Mouse (Mus musculus) neural tube, embryonic 14.5 days (tissue): Measurements from ENCODE around the gene G0s2. TPM values are rescaled to one million over a fixed set of nuclear protein-coding genes. Genes with fewer than 3 reads are reported as not detected.

Experiments used
- ATAC-seq: fragments of 200-750 bp; cut with Nextera tagmentation; 2 replicates; pipeline ENCODE4 v1.8.0; 2017; ENCODE audit warnings: low read depth, mild to moderate bottlenecking, moderate TSS enrichment, moderate library complexity
- H3K27ac ChIP-seq: fragments of 300-500 bp; sonication (generic); 2 replicates; pipeline ENCODE4 v1.5.1; 2014; ENCODE audit warnings: low read depth, mild to moderate bottlenecking, control low read depth, low read length, moderate library complexity, mixed read lengths
- H3K27me3 ChIP-seq: fragments of 300-500 bp; sonication (generic); 2 replicates; pipeline ENCODE4 v1.6.1; 2014; ENCODE audit warnings: low read length; ENCODE audit not compliant: control insufficient read depth, insufficient read depth
- H3K36me3 ChIP-seq: fragments of 300-500 bp; sonication (generic); 2 replicates; pipeline ENCODE4 v1.6.1; 2014; ENCODE audit warnings: low read length, mixed read lengths; ENCODE audit not compliant: control insufficient read depth, insufficient read depth
- H3K4me1 ChIP-seq: fragments of 300-500 bp; sonication (generic); 2 replicates; pipeline ENCODE4 v1.6.1; 2014; ENCODE audit warnings: low read length; ENCODE audit not compliant: control insufficient read depth, insufficient read depth
- H3K4me2 ChIP-seq: fragments of 300-500 bp; sonication (generic); 2 replicates; pipeline ENCODE4 v1.6.1; 2014; ENCODE audit warnings: mild to moderate bottlenecking, low read depth, low read length, control low read depth
- H3K4me3 ChIP-seq: fragments of 300-500 bp; sonication (generic); 2 replicates; pipeline ENCODE4 v1.5.1; 2014; ENCODE audit warnings: low read depth, low read length, control low read depth, mixed read lengths
- H3K9ac ChIP-seq: fragments of 300-500 bp; sonication (generic); replicated peaks from 2 replicates; pipeline ENCODE4 v1.6.1; 2014; ENCODE audit warnings: low read depth, mild to moderate bottlenecking, control low read depth, low read length, mixed read lengths
- H3K9me3 ChIP-seq: fragments of 300-500 bp; sonication (generic); 2 replicates; pipeline ENCODE4 v1.6.1; 2016; ENCODE audit warnings: low read length; ENCODE audit not compliant: control insufficient read depth
- WGBS: fragments of 180-500 bp; shearing (Covaris S2); extraction: QIAGEN DNeasy Blood & Tissue Kit; methylation state at CpG from one replicate; pipeline ENCODE4 v1.1.7; 2014; 5-methylcytosine and 5-hydroxymethylcytosine counted together
- polyA plus RNA-seq: library from polyadenylated mRNA; unstranded; fragments of >200 nt; fragmentation: Nextera tagmentation; extraction: Ambion mirVana; gene quantifications from 2 replicates; pipeline ENCODE4 v1.2.1, GENCODE M21; 2014

G0s2 gene
- polyA plus RNA-seq, 1 experiment from 2014 or later = 6.9 TPM

DNA sequence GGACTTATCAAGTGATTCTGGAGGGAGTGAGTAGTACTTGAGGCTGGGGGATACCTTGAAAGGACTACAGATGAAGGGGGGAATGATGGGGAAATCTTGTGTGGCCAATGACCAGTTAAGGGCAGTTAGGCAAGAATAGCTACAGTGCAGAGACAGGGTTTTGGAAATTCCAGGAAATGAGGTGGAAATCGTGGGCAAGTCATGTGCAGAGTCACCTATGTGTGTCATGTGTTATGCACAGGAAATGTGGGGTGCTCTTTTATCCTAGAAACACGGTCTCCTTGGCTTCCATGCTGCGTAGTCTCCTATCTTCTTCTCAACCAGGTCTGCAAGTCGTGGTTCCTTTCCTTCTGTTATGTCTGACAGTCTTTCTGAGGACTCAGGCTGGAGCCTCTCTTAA is 6.5 kb upstream of the G0s2 start:
- Histone ChIP-seq H3K27me3 (no peaks in the 10 kb centered on the region), H3K9me3 (no peaks in the 10 kb centered on the region), H3K36me3 (no peaks in the 10 kb centered on the region), H3K9ac (no peak overlapping the region), H3K4me1 (no peaks in the 10 kb centered on the region), H3K4me2 (no peak overlapping the region), H3K4me3 (no peak overlapping the region), H3K27ac (no peak overlapping the region)
- WGBS = 82% methylated on average over 4 of the region's 4 CpGs
- no peak for ATAC-seq

DNA sequence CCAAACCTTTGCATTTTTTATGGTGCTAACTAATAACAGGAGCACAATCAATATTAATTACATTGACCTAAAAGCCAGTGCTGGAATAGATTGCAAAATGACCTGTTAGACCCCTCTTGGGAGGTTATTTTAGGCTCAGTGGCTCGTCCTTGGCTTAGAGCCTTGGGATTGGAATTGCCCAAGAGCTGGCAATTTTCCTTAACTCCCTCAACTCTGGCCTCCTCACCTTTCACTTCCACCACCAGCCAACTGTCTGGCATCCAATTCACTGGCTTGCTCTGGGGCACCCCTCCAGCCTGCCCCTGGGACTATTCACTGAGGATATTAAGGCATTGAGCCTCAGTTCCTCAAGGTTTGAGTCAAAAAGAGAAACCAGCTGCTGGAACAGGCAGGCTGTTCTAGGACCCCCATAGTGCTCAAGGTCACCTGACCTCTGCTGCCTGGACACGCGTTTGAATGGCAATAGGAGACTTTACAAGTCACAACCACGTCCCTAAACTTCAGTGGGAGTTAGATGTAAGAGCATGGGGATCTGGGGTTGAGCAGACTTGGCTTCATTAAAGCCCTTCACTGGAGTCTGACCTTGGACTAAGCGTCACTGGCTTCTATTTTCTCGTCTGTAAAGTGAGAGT is 5.5 kb upstream of the G0s2 start:
- Histone ChIP-seq H3K4me3 (no peak overlapping the region), H3K9me3 (no peaks in the 10 kb centered on the region), H3K9ac (no peak overlapping the region), H3K27ac (no peak overlapping the region), H3K36me3 (no peaks in the 10 kb centered on the region), H3K4me2 (no peak overlapping the region), H3K4me1 (no peaks in the 10 kb centered on the region; the same call in 1 of the 2 replicates), H3K27me3 (no peaks in the 10 kb centered on the region)
- no peak for ATAC-seq
- 38% methylated on average over 6 of the region's 6 CpGs for WGBS

DNA sequence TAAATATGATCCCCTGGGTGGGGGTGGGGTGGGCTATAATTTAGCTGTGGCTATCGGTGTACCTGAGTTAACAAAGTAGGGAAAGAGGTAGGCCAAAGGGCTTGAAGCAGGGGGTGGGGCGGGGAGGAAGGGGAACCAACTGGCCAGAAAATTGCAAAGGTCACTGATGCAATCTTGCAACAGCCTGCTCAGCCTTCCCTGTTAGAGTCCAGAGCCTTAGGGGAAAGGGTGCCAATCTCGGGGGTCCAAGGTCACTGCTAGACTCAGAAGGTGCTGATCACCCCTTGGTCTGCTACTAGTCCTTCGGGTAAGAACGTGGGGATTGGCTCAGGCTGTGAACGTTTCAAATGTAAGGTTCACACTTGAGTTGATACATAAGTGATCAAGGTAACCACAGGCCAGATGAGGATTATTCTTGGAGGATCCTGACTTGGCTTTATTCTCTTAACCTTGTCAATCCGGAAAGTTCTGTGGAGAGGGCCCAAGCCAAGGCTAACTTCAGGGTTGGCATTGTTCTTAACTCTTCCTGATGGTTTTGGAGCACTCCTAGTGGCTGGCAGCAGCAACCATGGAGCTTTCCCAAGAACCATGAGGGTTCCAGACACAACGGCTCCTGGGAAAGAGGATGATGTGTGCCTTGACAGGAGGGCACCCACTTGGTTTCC is 1.5 kb upstream of the G0s2 start:
- Histone ChIP-seq H3K4me3 (no peak overlapping the region), H3K9ac (no peak overlapping the region), H3K9me3 (no peaks in the 10 kb centered on the region), H3K27me3 (no peaks in the 10 kb centered on the region), H3K4me1 (peaks cover 12% of the 10 kb centered on the region), H3K36me3 (no peaks in the 10 kb centered on the region), H3K4me2 (no peak overlapping the region), H3K27ac (no peak overlapping the region)
- no peak for ATAC-seq
- 86% methylated on average over 8 of the region's 8 CpGs for WGBS

DNA sequence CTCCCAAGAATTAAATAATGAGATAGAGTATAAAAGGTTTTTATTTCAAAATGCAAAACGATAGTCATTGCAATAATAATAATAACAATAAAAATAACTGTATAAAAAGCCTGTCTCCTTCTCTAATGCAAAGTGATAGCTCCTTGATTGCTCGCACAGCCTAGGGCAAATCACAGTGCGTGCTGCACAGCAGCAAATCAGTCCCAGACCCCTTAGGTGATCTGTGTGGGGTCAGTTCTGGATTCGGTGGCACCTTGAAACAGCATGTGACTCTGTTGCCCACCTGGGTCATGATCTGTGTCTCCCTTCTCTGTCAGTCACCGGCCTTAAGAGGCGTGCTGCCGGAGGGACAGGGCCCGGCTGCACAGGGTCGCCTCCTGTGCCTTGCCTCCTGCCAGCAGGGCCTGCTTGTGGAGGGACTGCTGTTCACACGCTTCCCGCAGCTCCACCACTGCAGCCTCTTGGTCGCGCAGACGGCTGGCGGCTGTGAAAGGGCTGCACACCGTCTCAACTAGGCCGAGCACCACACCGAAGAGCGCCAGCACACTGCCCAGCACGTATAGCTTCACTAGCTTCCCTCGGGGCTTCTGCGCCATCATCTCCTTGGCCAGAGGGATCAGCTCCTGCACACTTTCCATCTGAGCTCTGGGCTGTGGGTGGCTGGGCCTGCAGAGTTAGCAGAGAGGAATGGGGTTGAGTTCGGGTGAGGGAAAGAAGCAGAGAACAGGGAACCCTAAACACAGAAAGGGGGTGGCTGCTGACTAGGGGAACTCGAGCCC is 691 bp downstream of the G0s2 start:
- Histone ChIP-seq H3K4me2 (peak overlapping the region; percentile 53), H3K9me3 (no peaks in the 10 kb centered on the region), H3K27me3 (no peaks in the 10 kb centered on the region), H3K4me3 (peak overlapping the region; percentile 19), H3K9ac (peak overlapping the region; percentile 47), H3K27ac (peak overlapping the region; percentile 35; the same call in 1 of the 2 replicates), H3K4me1 (peaks cover 12% of the 10 kb centered on the region), H3K36me3 (no peaks in the 10 kb centered on the region)
- ATAC-seq = peak; percentile 80
- WGBS = 8% methylated on average over 24 of the region's 24 CpGs

DNA sequence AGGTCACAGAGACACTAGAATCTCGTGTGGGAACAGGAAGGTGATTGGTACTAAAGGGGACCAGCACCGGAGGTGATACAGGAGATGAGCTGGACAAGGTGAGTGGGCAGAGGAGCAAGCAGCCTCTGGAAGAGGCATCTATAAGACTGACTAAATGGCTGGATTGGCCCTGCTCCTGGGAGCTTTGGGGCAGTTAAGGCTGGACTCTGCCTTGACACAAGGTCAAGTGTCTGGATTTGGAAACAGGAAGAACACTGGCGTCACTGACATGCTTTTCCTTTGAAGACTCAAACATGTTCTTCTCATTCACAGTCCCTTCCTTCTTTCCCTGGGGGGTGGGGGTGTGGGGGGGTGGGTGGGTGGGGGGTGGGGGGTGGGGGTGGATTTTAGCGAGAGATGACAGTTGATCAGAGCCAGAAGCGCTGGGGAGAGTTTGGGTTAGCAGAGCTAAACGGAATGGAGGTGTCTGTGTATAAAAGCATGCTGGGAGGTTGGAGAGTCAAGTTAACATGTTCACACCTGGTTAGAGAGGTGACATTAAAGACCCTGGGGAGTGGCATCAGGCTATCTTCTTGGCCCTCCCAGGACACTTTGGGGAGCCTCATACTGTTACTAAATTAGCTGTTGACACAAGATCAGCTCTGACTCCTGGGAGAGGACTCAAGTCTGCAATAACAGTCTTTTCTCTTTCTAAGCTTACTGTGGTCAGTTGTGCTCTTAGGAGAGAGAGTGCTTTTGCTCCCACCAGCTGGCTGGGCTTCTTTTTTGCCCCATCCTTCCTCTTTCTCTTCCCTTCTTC is 1.9 kb downstream of the G0s2 start:
- no peak for ATAC-seq
- Histone ChIP-seq H3K9me3 (no peaks in the 10 kb centered on the region), H3K27me3 (no peaks in the 10 kb centered on the region), H3K4me1 (peaks cover 12% of the 10 kb centered on the region), H3K4me3 (no peak overlapping the region), H3K27ac (no peak overlapping the region), H3K9ac (no peak overlapping the region), H3K4me2 (no peak overlapping the region), H3K36me3 (no peaks in the 10 kb centered on the region)
- WGBS = 73% methylated on average over 6 of the region's 6 CpGs

DNA sequence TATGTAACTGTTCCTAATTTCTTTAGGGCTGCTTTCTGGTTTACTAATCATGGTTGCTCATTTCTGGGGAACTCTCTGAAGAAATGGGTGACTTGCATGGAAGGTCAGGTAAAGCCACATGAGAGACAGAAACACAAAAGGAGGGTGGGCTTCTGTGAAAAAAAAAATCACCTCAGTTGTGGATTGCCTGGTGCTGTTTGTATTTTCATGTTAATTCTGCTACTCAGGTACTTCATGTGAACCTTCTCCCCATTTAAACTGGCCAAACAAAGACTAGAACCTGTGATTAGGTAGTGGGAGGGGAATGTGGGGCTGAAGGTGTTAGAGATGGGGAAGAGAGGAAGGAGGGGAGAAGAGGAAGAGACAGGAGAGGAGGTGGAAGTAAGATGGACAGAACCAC is 7.3 kb downstream of the G0s2 start:
- H3K27me3 ChIP-seq = no peaks in the 10 kb centered on the region
- H3K9ac ChIP-seq = no peak overlapping the region
- H3K4me2 ChIP-seq = no peak overlapping the region
- H3K9me3 ChIP-seq = no peaks in the 10 kb centered on the region
- no peak overlapping the region for H3K4me3 ChIP-seq
- no peak for ATAC-seq
- H3K27ac ChIP-seq = no peak overlapping the region
- no peaks in the 10 kb centered on the region for H3K36me3 ChIP-seq
- H3K4me1 ChIP-seq = no peaks in the 10 kb centered on the region

DNA sequence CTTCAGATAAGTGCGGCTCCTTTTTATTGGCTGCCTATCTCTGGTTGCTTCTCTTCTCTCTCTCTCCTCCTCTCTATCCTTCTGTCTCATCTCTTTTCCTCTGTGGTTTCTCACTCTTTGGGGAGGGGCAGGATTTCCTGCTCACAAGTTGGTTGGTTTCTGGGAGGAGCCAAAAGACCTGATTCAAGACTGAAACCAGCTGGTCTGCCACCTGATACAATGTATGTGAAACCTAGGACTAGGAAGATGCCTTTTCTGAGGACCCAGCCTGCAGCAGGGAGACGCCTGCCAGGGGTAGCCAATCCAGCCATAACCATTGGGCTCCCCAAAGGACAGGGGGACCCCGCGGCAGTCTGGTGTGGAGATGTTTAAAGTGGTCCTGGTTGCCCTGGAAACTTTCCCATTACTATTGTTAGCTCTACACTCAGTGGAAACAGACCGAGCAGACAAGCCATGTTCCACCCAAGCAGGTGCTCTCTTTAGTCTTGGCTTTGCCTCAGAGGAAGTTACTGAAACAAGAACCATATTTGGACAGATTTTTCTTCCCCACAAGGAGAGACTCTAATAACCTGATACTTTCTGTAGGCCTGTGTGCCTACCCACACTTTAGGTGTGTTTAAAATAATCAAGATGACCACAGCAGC is 8.9 kb downstream of the G0s2 start, which contains the start of gene Hsd11b1:
Hsd11b1 (minus strand) TSS at position 121 of the 644 bp plus-strand sequence.
- no peak within 1 kb of the TSS for H3K4me3 ChIP-seq
- no peak for ATAC-seq
- H3K4me2 ChIP-seq = no peak within 1 kb of the TSS
- no peaks in the 10 kb centered on the region for H3K36me3 ChIP-seq
- WGBS = 69% methylated on average over 5 of the region's 5 CpGs
- no peak within 1 kb of the TSS for H3K9ac ChIP-seq
- H3K27ac ChIP-seq = no peak within 1 kb of the TSS
- H3K4me1 ChIP-seq = no peaks in the 10 kb centered on the region
- H3K27me3 ChIP-seq = no peaks in the 10 kb centered on the region
- no peaks in the 10 kb centered on the region for H3K9me3 ChIP-seq

DNA sequence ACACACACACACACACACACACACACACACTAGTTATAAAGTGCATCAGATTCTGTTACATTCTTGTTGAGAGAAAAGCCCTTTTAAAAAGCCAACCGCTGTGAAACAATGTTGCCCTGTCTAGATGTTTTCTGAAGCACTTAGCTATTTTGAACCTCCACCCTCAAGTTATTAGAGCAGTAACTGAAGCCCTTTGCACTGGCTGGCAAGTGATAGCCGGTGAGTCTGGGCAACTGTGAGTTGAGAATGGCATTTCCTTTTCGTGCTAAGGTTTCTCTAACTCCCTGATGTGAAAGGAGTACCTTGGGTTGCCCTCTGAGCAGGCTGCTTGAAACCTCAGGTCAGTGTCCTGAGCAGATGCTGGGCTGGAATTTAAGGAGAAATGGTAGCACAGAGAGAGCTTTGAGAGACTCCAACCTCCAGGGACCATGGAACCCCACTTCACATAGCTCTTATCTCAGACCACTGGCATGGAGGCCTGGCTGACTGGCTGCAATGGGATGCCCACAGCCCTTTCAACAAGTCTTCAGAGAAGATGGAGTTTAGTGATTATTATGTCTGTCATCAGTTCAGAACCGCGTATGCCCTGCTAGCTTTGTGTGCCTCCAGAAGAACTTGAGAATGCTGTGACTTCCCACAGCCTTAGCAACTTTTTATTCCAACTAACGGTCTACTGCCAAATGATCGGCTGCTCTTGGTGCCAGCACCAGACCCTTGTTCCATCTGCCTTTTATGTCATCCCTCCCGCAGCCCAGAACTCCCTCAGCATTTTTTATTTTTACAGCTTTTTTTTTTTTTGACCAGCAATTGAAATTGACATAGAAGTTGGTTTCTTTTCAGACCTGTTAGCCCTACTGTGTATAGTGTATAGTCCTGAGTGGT is 9.8 kb downstream of the G0s2 start:
- no peaks in the 10 kb centered on the region for H3K4me1 ChIP-seq
- whole genome bisulfite sequencing = 77% methylated on average over 8 of the region's 8 CpGs

More for the DNA sequence above, 9.8 kb downstream of the G0s2 start:
- no peak overlapping the region for H3K4me2 ChIP-seq
- no peak for ATAC-seq
- no peaks in the 10 kb centered on the region for H3K36me3 ChIP-seq
- no peak overlapping the region for H3K27ac ChIP-seq
- H3K27me3 ChIP-seq = no peaks in the 10 kb centered on the region
- no peak overlapping the region for H3K4me3 ChIP-seq
- no peaks in the 10 kb centered on the region for H3K9me3 ChIP-seq
- no peak overlapping the region for H3K9ac ChIP-seq
